Mouse (Mus musculus): Measurements from ENCODE around the gene Slc25a3. TPM values are rescaled to one million over a fixed set of nuclear protein-coding genes. Genes with fewer than 3 reads are reported as not detected.

Gene Slc25a3
- polyA plus RNA-seq, 1 experiment from 2014 or later, result 651 TPM

- H3K27ac ChIP-seq (ENCODE audit: low read depth, low read length), result no peak overlapping the region; the same call in 1 of the 2 replicates
- H3K9ac ChIP-seq (ENCODE audit: low read depth, low read length), result no peak overlapping the region
- WGBS, result 59% methylated on average over 5 of the region's 5 CpGs
- peaks cover 17% of the 10 kb centered on the region for H3K36me3 ChIP-seq (ENCODE audit: control insufficient read depth, insufficient read depth, low read length)
- H3K4me2 ChIP-seq (ENCODE audit: low read length), result peak overlapping the region; percentile 32; the same call in 1 of the 2 replicates
- ATAC-seq, result no peak
- no peak overlapping the region for H3K4me3 ChIP-seq (ENCODE audit: low read length)
- no peaks in the 10 kb centered on the region for H3K9me3 ChIP-seq (ENCODE audit: control insufficient read depth, low read length)
- no peaks in the 10 kb centered on the region for H3K27me3 ChIP-seq (replicated peaks; ENCODE audit: control insufficient read depth, insufficient read depth, low read length)
- H3K4me1 ChIP-seq (ENCODE audit: control insufficient read depth, insufficient read depth, low read depth, low read length), result peaks cover 19% of the 10 kb centered on the region
Measured at GRCm38 (mm10) chr10:91166890-91167289, 43.0 kb upstream of the Slc25a3 start.

- no peak for ATAC-seq
- Histone ChIP-seq H3K4me1 (ENCODE audit: control insufficient read depth, insufficient read depth, low read depth, low read length) (peaks cover 19% of the 10 kb centered on the region), H3K4me3 (ENCODE audit: low read length) (no peak overlapping the region), H3K9me3 (ENCODE audit: control insufficient read depth, low read length) (no peaks in the 10 kb centered on the region), H3K27ac (ENCODE audit: low read depth, low read length) (no peak overlapping the region), H3K4me2 (ENCODE audit: low read length) (no peak overlapping the region), H3K9ac (ENCODE audit: low read depth, low read length) (no peak overlapping the region), H3K36me3 (ENCODE audit: control insufficient read depth, insufficient read depth, low read length) (peaks cover 26% of the 10 kb centered on the region), H3K27me3 (replicated peaks; ENCODE audit: control insufficient read depth, insufficient read depth, low read length) (no peaks in the 10 kb centered on the region)
Measured at GRCm38 (mm10) chr10:91165850-91166249, 42.0 kb upstream of the Slc25a3 start.

- 82% methylated on average over 3 of the region's 3 CpGs for WGBS
- Histone ChIP-seq H3K4me1 (ENCODE audit: control insufficient read depth, insufficient read depth, low read depth, low read length) (peaks cover 16% of the 10 kb centered on the region), H3K9ac (ENCODE audit: low read depth, low read length) (no peak overlapping the region), H3K4me2 (ENCODE audit: low read length) (no peak overlapping the region), H3K9me3 (ENCODE audit: control insufficient read depth, low read length) (no peaks in the 10 kb centered on the region), H3K36me3 (ENCODE audit: control insufficient read depth, insufficient read depth, low read length) (peaks cover 26% of the 10 kb centered on the region), H3K27ac (ENCODE audit: low read depth, low read length) (no peak overlapping the region), H3K27me3 (replicated peaks; ENCODE audit: control insufficient read depth, insufficient read depth, low read length) (no peaks in the 10 kb centered on the region), H3K4me3 (ENCODE audit: low read length) (no peak overlapping the region)
- no peak for ATAC-seq
Measured at GRCm38 (mm10) chr10:91164491-91164890, 40.6 kb upstream of the Slc25a3 start.

- Histone ChIP-seq H3K27ac (ENCODE audit: low read depth, low read length) (no peak overlapping the region), H3K4me1 (ENCODE audit: control insufficient read depth, insufficient read depth, low read depth, low read length) (peaks cover 5% of the 10 kb centered on the region; the same call in 1 of the 2 replicates), H3K4me2 (ENCODE audit: low read length) (no peak overlapping the region), H3K4me3 (ENCODE audit: low read length) (no peak overlapping the region), H3K9me3 (ENCODE audit: control insufficient read depth, low read length) (no peaks in the 10 kb centered on the region), H3K27me3 (replicated peaks; ENCODE audit: control insufficient read depth, insufficient read depth, low read length) (no peaks in the 10 kb centered on the region), H3K36me3 (ENCODE audit: control insufficient read depth, insufficient read depth, low read length) (peaks cover 31% of the 10 kb centered on the region), H3K9ac (ENCODE audit: low read depth, low read length) (no peak overlapping the region)
- ATAC-seq, result no peak
- 91% methylated on average over 15 of the region's 15 CpGs for WGBS
Measured at GRCm38 (mm10) chr10:91162511-91163163, 38.8 kb upstream of the Slc25a3 start.

GRCm38 (mm10) chr10:91162077-91162476, 38.2 kb upstream of the Slc25a3 start:
- no peaks in the 10 kb centered on the region for H3K9me3 ChIP-seq (ENCODE audit: control insufficient read depth, low read length)
- H3K27ac ChIP-seq (ENCODE audit: low read depth, low read length), result no peak overlapping the region
- peaks cover 3% of the 10 kb centered on the region; the same call in 1 of the 2 replicates for H3K4me1 ChIP-seq (ENCODE audit: control insufficient read depth, insufficient read depth, low read depth, low read length)
- H3K4me3 ChIP-seq (ENCODE audit: low read length), result no peak overlapping the region
- ATAC-seq, result no peak
- WGBS, result 90% methylated on average over 11 of the region's 11 CpGs
- H3K4me2 ChIP-seq (ENCODE audit: low read length), result no peak overlapping the region
- peaks cover 33% of the 10 kb centered on the region for H3K36me3 ChIP-seq (ENCODE audit: control insufficient read depth, insufficient read depth, low read length)
- no peak overlapping the region for H3K9ac ChIP-seq (ENCODE audit: low read depth, low read length)
- no peaks in the 10 kb centered on the region for H3K27me3 ChIP-seq (replicated peaks; ENCODE audit: control insufficient read depth, insufficient read depth, low read length)

- ATAC-seq, result no peak
- H3K27me3 ChIP-seq (replicated peaks; ENCODE audit: control insufficient read depth, insufficient read depth, low read length), result no peaks in the 10 kb centered on the region
- H3K4me2 ChIP-seq (ENCODE audit: low read length), result no peak overlapping the region
- no peak overlapping the region for H3K27ac ChIP-seq (ENCODE audit: low read depth, low read length)
- no peak overlapping the region for H3K9ac ChIP-seq (ENCODE audit: low read depth, low read length)
- H3K36me3 ChIP-seq (ENCODE audit: control insufficient read depth, insufficient read depth, low read length), result peaks cover 33% of the 10 kb centered on the region
- H3K4me3 ChIP-seq (ENCODE audit: low read length), result no peak overlapping the region
- no peaks in the 10 kb centered on the region for H3K4me1 ChIP-seq (ENCODE audit: control insufficient read depth, insufficient read depth, low read depth, low read length)
- 95% methylated on average over 5 of the region's 5 CpGs for WGBS
- H3K9me3 ChIP-seq (ENCODE audit: control insufficient read depth, low read length), result no peaks in the 10 kb centered on the region
Measured at GRCm38 (mm10) chr10:91161006-91161405, 37.1 kb upstream of the Slc25a3 start.

- no peak overlapping the region for H3K9ac ChIP-seq (ENCODE audit: low read depth, low read length)
- H3K4me1 ChIP-seq (ENCODE audit: control insufficient read depth, insufficient read depth, low read depth, low read length), result no peaks in the 10 kb centered on the region
- no peak overlapping the region for H3K27ac ChIP-seq (ENCODE audit: low read depth, low read length)
- H3K9me3 ChIP-seq (ENCODE audit: control insufficient read depth, low read length), result no peaks in the 10 kb centered on the region
- H3K4me3 ChIP-seq (ENCODE audit: low read length), result no peak overlapping the region
- WGBS, result 88% methylated on average over 8 of the region's 8 CpGs
- peaks cover 29% of the 10 kb centered on the region for H3K36me3 ChIP-seq (ENCODE audit: control insufficient read depth, insufficient read depth, low read length)
- no peak for ATAC-seq
- no peak overlapping the region for H3K4me2 ChIP-seq (ENCODE audit: low read length)
- H3K27me3 ChIP-seq (replicated peaks; ENCODE audit: control insufficient read depth, insufficient read depth, low read length), result no peaks in the 10 kb centered on the region
Measured at GRCm38 (mm10) chr10:91158442-91158841, 34.6 kb upstream of the Slc25a3 start.

- no peaks in the 10 kb centered on the region for H3K9me3 ChIP-seq (ENCODE audit: control insufficient read depth, low read length)
- 90% methylated on average over 6 of the region's 6 CpGs for WGBS
- ATAC-seq, result no peak
- no peaks in the 10 kb centered on the region for H3K27me3 ChIP-seq (replicated peaks; ENCODE audit: control insufficient read depth, insufficient read depth, low read length)
- H3K4me1 ChIP-seq (ENCODE audit: control insufficient read depth, insufficient read depth, low read depth, low read length), result no peaks in the 10 kb centered on the region
- H3K4me3 ChIP-seq (ENCODE audit: low read length), result no peak overlapping the region
- H3K27ac ChIP-seq (ENCODE audit: low read depth, low read length), result no peak overlapping the region
- H3K9ac ChIP-seq (ENCODE audit: low read depth, low read length), result no peak overlapping the region
- peaks cover 19% of the 10 kb centered on the region for H3K36me3 ChIP-seq (ENCODE audit: control insufficient read depth, insufficient read depth, low read length)
- no peak overlapping the region for H3K4me2 ChIP-seq (ENCODE audit: low read length)
Measured at GRCm38 (mm10) chr10:91156338-91156737, 32.5 kb upstream of the Slc25a3 start.

- Histone ChIP-seq H3K9ac (ENCODE audit: low read depth, low read length) (no peak overlapping the region), H3K27me3 (replicated peaks; ENCODE audit: control insufficient read depth, insufficient read depth, low read length) (no peaks in the 10 kb centered on the region), H3K4me1 (ENCODE audit: control insufficient read depth, insufficient read depth, low read depth, low read length) (no peaks in the 10 kb centered on the region), H3K4me2 (ENCODE audit: low read length) (no peak overlapping the region), H3K4me3 (ENCODE audit: low read length) (no peak overlapping the region), H3K9me3 (ENCODE audit: control insufficient read depth, low read length) (no peaks in the 10 kb centered on the region), H3K27ac (ENCODE audit: low read depth, low read length) (no peak overlapping the region), H3K36me3 (ENCODE audit: control insufficient read depth, insufficient read depth, low read length) (peaks cover 32% of the 10 kb centered on the region)
- ATAC-seq, result no peak
- 89% methylated on average over 10 of the region's 10 CpGs for WGBS
Measured at GRCm38 (mm10) chr10:91153894-91154503, 30.1 kb upstream of the Slc25a3 start.
